Mouse (Mus musculus): ENCODE measurements around the gene Mthfsl.
"Not testable (repeated sequence)": the region's sequence is repeated elsewhere in the genome, so short reads cannot be mapped to it uniquely, and the experiment has no call there.

The Mthfsl gene

DNA sequence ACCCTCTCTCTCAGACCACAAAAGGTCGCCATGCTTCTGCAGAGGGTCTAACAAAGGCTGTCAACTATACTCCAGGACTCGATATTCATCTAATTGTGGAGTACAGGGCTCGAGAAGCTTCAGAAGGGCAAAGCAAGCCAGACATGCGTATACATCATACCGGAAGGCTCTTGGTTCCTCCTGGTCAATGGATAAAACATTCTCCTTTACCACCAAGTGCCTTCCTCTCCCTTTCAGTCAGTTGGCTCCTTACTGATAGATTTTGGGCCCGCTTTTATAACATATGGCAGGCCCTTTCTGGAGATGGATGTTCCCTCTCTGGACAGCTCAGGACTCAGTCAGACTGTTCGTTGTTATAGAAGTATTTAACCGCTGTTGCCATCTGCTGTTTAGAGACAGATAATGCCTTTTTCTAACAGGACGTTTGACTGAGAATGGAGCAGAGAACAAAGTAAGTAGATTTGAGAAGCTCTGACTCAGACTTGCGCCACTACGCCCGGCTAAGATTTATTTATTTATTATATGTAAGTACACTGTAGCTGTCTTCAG is at the start of gene Mthfsl:
Mthfsl (minus strand) TSS at position 308 of the 549 bp plus-strand sequence.
- peak; percentile 36 to 50 for DNase-seq (ENCODE audit: low spot score in 2 of 2)

DNA sequence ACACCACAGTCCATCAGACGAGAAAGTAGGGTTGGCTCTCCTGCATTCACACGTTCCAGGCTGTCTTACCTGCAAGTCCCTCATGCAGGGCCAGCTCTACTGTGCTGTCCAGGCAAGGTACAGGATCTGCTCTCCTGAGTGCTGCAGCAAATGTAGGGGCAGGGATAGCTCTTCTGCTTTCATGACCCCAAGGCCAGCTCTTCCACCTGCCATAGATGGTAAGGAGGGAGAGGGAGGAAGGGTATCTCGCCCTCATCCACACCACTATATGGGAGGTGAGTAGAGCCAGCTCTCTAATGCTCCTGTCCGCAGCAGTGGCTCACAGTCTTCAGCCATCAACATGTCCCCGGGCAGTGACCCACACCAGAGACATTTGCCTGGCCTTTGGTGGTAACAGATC is 49.4 kb upstream of the Mthfsl start:
- not testable (repeated sequence) for DNase-seq (ENCODE audit: low spot score in 2 of 2)

DNA sequence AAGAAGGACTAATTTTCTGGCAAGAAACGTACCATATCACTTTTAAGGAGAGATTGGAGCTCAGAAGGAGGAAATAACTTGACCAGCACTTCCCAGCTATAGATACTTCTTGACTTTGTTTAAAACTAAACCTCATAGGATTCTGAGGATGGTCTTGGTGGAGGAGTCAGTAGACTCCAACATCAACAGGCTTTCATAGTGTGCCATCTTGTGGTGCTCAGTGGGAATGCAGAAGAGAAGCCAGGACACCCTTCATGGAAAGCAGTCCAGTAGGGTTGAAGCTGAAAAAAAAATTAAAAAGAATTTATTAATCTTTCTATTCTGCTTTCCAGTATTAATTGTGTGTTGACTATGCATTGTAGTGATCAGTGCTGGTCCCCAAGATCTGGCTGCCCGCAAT is 26.6 kb upstream of the Mthfsl start:
- peak; percentile 29 to 31 for DNase-seq (ENCODE audit: low spot score in 2 of 2)

DNA sequence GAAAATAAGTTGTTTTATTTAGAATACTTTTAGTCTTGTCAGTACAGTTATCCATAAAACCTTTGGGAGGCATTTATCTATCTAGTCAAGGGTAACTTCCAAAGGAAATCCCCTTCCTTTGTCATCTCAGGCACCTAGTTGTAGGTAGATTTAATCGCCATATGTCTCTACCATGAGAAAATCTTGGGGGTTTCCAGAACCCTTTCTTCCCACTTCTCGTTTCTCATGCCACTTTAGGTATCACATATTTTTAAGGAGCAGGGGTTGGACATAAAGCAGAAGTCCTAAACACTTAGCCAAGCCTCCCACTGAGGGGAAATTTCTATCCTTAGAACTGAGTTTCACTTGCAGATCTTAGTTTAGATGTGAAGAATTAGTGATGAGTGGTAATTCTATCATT is 25.9 kb upstream of the Mthfsl start:
- not testable (repeated sequence) for DNase-seq (ENCODE audit: low spot score in 2 of 2)

DNA sequence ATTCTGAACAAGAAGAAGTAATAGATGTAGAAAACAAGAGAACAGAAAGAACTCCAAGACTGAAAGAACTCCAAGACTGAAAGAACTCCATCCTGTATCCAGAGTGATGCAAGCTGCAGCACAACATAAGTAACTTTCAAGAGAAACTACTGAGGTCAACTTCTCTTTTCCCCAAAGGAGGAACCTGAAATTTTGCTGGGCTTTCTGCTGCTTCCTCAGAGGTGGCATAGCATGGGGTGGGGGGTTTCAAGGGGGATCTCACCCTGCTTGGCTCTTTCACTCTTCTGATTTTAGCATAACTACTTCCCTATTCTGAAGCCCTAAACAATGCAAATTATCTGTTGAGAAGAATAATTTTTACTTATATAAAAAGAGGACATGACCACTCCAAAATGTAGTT is 15.2 kb upstream of the Mthfsl start:
- not testable (repeated sequence) for DNase-seq (ENCODE audit: low spot score in 2 of 2)

DNA sequence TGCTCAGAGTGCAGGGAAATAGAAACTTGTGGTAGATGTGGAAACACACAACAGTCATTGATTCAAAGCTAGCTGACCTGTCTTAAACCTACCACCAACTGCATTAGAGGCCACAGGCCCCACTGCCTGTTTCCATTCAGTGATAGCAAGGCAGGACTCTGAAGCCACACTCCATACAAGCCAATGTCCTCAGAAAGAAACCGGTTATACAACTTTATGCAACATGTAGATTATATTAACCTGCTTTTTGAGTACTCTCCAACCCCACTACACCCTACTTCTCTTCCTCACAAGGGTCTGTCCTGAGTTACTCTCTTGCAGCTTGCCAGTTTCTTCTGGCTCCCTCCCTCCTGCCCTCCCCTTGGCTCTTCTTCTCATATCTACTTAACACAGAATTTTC is 13.1 kb upstream of the Mthfsl start:
- DNase-seq (ENCODE audit: low spot score in 2 of 2): not testable (repeated sequence)

DNA sequence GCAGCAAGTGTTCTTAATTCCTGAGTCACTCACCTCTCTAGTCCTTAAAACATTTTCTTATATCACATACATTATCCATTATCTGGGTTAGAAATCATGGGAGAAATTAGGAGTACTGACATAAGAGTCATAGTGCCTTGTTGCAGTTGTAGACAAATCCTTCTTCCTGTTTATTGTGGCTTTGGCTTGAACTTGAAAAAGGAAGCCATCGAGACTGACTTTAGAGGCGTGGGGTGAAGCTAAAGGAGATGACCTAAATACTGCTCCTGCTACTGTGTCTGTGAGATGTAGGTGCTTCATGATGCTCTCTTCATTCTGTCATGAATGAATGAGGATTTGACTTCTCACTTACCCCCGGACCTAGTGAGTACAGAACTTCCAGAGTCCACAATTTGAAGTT is 12.2 kb upstream of the Mthfsl start:
- not testable (repeated sequence) for DNase-seq (ENCODE audit: low spot score in 2 of 2)

DNA sequence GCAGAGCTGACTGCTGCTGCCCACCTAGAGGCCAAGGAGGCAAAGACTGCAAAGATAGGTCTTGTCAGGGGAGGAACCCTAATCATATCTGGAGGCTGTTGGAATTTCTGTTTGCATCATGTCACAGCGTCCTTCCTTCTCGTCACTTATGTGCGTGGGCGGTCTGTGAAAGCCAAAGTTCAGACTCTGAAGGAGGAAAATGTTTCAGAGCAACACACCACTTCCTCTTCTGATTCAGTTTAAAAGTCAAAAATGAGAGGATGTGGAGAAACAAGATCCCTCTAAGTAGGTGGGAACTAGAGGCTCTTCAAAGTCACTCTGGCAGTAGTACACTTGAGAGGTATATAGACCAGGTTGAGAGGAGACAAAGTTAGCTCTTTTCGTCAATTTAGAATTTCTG is 11.6 kb upstream of the Mthfsl start, which contains the start of gene Bcl2a1d:
Bcl2a1d (minus strand) TSS at position 187 of the 400 bp plus-strand sequence.
- peak; percentile 62 to 64 for DNase-seq (ENCODE audit: low spot score in 2 of 2)

DNA sequence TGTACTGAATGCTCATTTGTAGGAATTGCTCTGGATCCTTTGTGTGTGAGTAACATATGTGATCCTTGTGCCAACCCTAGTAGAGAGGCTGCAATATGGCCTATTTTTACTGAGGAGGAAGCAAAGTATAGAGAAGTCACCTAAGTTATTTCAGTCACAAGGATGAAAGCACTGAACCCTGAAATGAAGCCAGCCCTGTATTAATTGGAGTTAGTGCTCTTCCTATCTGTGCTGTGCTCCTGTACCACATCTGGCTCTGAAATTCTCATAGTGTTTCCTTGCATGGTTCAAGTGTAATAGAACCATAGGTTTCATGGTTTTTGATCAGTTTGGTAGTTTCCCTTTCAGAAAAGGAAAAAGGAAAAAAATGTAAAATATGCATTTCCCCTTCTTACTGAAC is 8.2 kb upstream of the Mthfsl start:
- DNase-seq (ENCODE audit: low spot score in 2 of 2): peak in 1 of 2 experiments; percentile 24

DNA sequence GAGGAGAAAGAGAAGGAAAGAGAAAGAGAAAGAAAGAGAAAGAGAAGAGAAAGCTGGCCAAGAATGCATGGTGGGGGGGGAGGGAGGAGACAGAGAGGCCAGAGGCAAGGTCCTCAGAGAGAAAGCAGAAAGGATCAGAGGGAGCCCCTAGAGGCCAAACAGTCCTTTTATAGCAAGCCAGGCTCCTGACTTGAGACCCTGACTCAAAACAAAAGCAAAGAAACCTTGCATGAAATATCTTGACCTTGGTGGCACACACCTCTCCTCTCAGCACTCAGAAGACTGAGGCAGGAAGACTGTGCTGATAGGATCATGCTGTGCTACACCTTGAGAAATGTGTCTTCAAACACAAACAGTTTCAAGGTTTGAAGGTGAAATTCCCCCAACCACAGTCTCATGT is 1.5 kb upstream of the Mthfsl start:
- DNase-seq (ENCODE audit: low spot score in 2 of 2): not testable (repeated sequence)

DNA sequence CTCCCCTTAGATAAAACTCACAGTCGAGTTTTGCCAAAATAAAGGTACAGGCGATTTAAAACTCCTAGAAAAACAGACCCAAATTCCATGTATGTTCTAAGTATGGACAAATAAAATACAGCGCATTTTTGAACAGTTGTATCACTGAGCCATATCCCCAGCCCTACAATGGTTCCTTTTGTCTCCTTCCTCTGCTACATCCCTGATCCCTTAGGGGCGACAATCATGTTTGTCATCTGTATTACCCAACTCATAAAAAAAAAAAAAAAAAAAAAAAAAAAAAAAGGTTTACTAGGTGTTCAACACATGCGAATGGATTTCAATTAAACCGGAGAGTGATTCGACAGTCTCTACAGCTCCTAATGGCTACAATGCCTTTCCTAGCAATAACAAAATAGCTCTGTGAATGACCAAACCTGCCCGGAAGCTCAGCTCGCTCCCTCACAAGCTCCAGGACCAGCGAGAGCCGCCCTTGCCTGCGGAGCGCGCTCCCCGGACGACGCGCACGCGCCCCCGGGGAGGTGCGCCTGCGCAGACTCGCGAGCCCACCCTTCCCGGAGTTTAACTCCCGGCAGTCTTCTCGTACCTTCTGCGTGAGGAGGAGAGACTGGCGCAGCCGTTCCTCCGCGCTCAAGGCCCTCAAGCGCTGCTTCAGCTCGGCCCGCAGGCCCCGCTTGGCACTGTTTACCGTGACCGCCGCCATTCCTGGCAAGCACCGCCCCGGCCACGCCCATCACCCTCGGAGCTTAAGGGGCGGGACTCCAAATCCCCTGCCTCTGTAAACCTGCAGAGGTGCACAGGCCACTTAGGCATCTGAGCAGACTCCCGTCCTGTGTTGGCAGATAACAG is 799 bp downstream of the Mthfsl start:
- DNase-seq (ENCODE audit: low spot score in 2 of 2): not testable (repeated sequence)

DNA sequence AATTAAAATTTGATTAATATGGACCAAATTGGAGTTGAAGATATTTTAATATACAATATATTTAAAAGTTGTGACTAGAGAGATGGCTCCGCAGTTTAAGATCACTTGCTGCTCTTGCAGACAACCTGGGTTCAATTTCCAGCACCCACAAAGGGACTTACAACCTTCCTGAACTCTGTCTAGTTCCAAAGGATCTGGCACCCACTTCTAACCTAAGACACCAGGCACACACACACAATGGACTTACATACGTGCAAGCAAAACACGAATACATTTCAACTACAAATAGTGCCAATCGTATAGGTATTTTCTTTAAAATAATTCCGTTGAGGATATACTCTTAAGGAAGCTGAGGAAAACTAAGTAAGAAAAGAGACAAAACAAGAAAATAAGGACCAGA is 1.5 kb downstream of the Mthfsl start:
- DNase-seq (ENCODE audit: low spot score in 2 of 2): not testable (repeated sequence)

DNA sequence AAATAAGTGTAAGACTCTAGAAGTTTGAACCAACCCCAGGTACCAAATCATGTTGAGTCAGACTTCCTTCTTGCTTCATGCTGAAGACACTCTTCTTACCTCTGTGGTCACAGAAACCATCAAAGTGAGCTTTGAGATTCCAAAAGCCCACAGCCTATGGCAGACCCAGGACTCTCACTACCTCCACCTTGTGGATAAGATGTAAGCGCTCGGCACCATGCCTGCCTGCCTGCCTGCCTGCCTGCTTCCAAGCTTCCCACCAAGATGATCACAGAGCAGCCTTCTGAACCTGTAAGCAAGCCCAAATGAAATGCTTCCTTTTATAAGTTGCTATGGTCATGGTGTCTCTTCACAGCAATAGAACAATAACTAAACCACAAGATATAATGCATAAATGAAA is 2.0 kb downstream of the Mthfsl start:
- DNase-seq (ENCODE audit: low spot score in 2 of 2): peak in 1 of 2 experiments; percentile 31

DNA sequence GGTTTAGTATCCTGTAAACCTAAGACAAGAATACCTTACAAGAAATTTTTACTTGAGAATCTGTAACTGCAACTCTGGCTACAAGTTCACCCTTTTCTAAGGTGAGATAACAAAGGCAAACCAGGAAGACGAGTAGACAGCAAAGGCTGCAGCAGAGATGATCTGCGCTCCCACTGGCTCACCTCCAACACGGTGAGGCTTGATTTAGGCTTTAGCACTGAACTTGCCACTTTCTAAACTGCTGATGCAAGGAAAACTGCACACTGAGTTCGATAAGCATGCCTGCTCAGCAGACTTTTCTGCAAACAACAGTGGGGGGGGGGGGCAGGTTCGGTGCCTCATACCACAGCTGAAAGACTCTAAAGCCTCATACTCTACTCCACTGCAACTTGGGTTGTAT is 5.6 kb downstream of the Mthfsl start:
- DNase-seq (ENCODE audit: low spot score in 2 of 2): not testable (repeated sequence)

DNA sequence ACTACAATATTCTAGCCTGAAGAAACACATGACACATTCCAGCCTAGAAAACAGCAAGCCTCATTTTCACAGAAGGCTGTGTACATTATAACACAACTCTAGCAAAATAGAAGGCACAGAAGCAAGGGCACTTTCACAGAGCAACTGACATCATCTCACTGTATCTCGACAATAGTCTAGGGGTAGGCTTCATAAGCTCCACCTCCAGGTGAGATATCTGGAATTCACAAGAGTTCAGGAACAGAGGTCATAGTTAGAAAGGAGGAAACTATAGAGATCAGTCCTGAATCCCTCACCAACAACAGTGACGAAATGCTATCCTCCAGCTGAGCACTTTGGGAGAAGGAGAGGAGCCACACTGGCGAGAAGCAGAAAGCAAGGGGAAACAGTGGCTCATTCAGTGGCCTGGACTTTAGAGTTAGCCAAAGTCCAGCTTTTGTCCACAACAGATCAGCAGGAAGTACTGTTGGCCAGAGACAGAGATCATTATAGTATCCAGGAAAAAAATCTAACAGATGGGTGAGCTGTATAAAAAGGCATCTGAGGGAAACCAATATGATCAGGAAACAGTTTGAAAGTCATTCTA is 7.8 kb downstream of the Mthfsl start:
- not testable (repeated sequence) for DNase-seq (ENCODE audit: low spot score in 2 of 2)

DNA sequence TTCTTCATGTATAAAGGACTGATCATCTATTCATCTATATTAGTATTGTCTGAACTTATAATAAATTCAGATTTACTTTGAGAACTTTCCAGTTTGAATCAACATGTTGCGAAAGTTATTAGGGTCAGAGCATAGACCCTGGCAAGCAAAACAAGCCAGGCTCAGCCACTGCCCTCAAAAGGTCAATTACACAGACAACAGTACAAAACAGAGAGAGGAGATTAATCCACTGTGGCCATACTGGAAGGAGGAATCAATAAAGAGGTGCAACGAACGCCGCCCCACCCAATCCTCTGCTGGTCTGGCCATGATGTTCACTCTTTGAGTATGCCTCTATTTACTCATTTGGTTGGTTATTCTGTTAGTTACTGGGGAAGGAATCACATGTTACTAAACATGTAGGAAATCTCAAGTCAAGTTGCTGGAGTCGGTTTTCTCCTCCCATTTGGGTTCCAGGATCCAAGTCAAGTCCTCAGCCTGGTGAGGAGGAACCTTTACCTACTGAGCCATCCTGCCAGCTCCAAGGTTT is 9.1 kb downstream of the Mthfsl start:
- not testable (repeated sequence) for DNase-seq (ENCODE audit: low spot score in 2 of 2)

DNA sequence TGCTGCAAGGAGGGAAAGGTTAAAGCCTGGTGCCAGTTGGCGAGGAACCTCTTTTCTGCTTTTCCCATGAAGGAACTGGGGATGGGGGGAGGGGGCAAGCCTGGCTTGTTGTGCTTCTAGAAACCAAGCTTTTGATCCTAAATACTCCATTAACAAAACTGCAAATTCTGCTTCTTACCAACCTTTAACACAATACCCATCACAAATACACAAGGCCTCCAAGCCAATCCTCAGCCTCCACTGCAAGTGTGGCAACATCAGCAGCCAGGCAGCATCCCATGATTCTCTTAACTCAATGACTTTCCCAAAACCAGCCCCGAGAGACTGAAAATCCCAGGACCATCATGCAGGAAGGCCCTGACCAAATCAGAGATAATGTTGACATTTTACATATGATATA is 9.7 kb downstream of the Mthfsl start:
- DNase-seq (ENCODE audit: low spot score in 2 of 2): not testable (repeated sequence)

DNA sequence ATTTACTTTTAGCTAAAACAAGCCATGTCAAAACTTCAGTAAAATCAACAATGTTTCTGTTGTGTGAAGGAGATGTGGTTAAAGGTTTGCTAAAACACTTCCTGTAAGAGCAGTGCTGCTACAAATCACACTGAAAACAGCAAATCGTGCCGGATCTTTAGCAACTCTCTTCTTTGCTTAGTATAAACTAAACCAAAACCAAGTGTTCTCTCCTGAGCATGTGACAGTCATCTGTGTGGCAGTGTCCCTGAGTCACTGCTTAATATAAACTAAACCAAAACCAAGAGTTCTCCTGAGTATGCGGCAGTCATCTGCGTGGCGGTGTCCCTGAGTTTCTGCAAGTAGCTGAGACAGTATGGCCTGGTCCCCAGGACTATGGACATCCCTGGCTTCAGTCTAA is 10.3 kb downstream of the Mthfsl start:
- DNase-seq (ENCODE audit: low spot score in 2 of 2): not testable (repeated sequence)

DNA sequence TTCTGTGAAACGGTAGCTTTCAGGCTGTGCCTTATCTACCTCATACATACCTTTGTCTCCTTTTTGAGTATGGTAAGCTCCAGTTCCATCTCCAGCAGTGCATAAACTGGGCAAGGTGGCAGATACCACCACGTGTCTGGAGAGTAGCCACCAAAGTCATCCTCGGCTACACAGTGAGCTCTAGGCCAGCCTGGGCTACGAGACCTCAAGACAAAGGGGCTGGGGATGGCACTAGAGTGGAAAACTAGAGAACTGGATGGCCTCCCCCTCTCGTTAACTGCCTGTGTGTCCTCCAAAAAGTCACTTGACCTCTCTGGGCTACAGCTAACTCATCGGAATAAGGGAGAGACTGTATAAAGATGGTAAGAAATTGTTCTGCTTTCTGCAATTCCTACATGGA is 10.8 kb downstream of the Mthfsl start:
- no peak for DNase-seq (ENCODE audit: low spot score in 2 of 2)

DNA sequence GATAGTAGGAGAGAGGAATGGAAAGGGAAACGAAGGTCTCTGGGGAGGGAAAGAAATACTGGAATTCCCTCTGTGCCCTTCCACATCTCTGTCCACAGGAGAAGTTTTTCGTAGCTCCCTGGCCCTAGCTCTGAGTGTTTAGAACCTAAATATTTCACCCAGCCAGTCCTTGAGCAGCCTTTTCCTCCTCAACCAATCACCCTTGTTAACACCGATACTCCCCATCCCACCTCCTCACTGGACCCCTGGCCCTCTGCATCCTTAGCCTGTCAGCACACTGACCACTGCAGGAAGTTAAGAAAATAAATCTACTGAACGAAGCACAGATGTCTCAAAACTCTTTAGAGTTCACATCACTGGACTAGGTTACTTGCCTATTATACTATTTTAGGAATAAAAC is 13.4 kb downstream of the Mthfsl start:
- no peak for DNase-seq (ENCODE audit: low spot score in 2 of 2)

DNA sequence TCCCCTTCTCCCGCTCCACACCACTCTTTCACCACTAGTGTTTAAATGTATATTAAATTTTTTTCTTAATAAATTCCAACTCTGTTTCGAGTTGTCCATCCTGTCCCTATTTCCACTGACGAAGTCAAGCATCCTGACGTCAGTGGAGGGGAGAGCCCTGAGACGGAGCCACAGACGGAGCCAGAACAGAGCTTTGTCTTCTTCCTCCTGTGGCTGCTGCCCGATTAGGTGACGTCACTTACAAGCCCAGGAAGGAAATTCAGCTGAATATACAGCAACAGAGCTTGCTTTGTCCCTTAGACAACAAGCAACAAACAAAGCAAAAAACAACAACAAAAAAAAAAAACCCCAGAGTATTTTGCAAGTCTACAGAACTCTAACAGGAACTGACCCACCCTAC is 14.9 kb downstream of the Mthfsl start:
- not testable (repeated sequence) for DNase-seq (ENCODE audit: low spot score in 2 of 2)

DNA sequence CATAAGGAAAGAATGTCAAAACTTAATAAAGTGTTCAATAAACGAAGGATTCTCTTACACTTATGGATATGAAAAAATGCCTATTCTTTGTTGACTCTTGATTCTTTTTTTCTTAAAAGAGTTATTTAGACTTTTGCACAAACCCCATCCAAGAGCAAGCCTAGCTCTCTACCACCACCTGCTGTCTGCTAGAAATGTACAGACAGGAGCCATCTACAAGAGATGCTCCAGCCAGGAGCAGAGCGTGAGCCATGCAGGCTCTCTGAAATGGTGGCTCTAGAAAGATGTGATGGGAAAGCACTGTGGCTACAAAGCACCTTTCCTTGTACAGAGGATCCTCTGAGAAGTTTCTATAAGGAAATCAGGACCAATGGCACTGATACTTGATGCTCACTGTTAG is 21.4 kb downstream of the Mthfsl start:
- not testable (repeated sequence) for DNase-seq (ENCODE audit: low spot score in 2 of 2)

All from spleen, postnatal 36 days (tissue).